Mouse (Mus musculus) heart, postnatal 0 days (tissue): Measurements from ENCODE around the gene Smo.

Source experiments
- CTCF ChIP-seq: IDR thresholded peaks from 2 replicates; pipeline ENCODE4 v1.5.1; 2016; ENCODE audit warnings: antibody characterized with exemption, control low read depth, low read depth
- EP300 ChIP-seq: IDR thresholded peaks from 2 replicates; pipeline ENCODE4 v1.6.1; 2016; ENCODE audit warnings: antibody characterized with exemption, low read depth

DNA sequence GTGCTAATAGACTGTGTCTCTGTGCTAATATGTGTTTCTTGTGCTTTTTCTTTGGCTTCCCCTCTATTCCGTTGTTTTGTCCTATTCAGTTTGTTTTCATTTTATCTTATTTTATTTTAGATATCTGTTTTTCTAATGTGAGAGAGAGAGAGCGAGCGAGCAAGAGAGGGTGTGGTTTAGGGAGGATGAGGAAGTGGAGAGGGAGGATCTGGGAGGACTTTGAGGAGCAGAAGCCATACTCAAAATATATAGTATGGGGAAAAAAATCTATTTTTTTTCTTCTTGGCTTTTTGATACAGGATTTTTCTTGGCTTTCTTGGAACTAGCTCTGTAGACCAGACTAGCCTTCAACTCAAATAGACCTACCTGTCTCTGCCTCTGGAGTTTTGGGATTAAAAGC lies 7.3 kb upstream of the Smo start:
- TF ChIP-seq CTCF (no peak), EP300 (no peak)
